Mouse (Mus musculus) intestine, embryonic 15.5 days (tissue): Measurements from ENCODE around the gene Ilvbl. TPM values are rescaled to one million over a fixed set of nuclear protein-coding genes. Genes with fewer than 3 reads are reported as not detected.

ENCODE experiments used
- polyA plus RNA-seq: library from polyadenylated mRNA; unstranded; fragments of >200 nt; fragmentation: Nextera tagmentation; extraction: Ambion mirVana; gene quantifications from 2 replicates; pipeline ENCODE4 v1.2.1, GENCODE M21; 2015

Ilvbl gene
- polyA plus RNA-seq, 1 experiment from 2014 or later = 59.4 TPM

Other genes starting within 250 kb of the Ilvbl start
- 58.2 and 70.6 TPM in 2 replicates for gene Agpat3, start 221.9 kb upstream of the Ilvbl start, polyA plus RNA-seq
- gene Rrp1, start 161.3 kb upstream of the Ilvbl start, polyA plus RNA-seq = 268 and 277 TPM in 2 replicates
- gene Cstb, start 148.7 kb upstream of the Ilvbl start, polyA plus RNA-seq = 270 and 290 TPM in 2 replicates
- gene Pdxk, start 109.4 kb upstream of the Ilvbl start, polyA plus RNA-seq = 23.4 and 26.7 TPM in 2 replicates
- gene Olfr1358, start 56.9 kb upstream of the Ilvbl start, polyA plus RNA-seq = not detected in 2 replicates
- 12.7 and 13.9 TPM in 2 replicates for gene Syde1, start 17.6 kb downstream of the Ilvbl start, polyA plus RNA-seq
- not detected in 2 replicates for gene Olfr1357, start 43.7 kb downstream of the Ilvbl start, polyA plus RNA-seq
- gene Casp14, start 143.9 kb downstream of the Ilvbl start, polyA plus RNA-seq = 0.11 and 0.14 TPM in 2 replicates
- 0.14 TPM in 1 of 2 replicates, not detected in the other for gene Ccdc105, start 178.7 kb downstream of the Ilvbl start, polyA plus RNA-seq
- 1.3 and 1.5 TPM in 2 replicates for gene Slc1a6, start 206.2 kb downstream of the Ilvbl start, polyA plus RNA-seq